Mouse (Mus musculus) bone marrow macrophage, adult 2 months (primary cell): ENCODE data around the gene Gp1bb. TPM values are rescaled to one million over a fixed set of nuclear protein-coding genes. Genes with fewer than 3 reads are reported as not detected.

Experiments
- H3K27ac ChIP-seq: 2 replicates; pipeline ENCODE4 v1.5.1; 2012; ENCODE audit warnings: low read depth, low read length; ENCODE audit not compliant: insufficient read depth
- H3K4me1 ChIP-seq: 2 replicates; pipeline ENCODE4 v1.6.1; 2012; ENCODE audit warnings: low read length; ENCODE audit not compliant: control insufficient read depth, insufficient read depth
- H3K4me3 ChIP-seq: 2 replicates; pipeline ENCODE4 v1.5.1; 2012; ENCODE audit warnings: mild to moderate bottlenecking, low read length, moderate library complexity; ENCODE audit not compliant: insufficient read depth
- CTCF ChIP-seq: IDR thresholded peaks from 2 replicates; pipeline ENCODE4 v1.5.1; 2012; ENCODE audit warnings: low read depth, mild to moderate bottlenecking, low read length, moderate library complexity
- POLR2A ChIP-seq: IDR thresholded peaks from 2 replicates; pipeline ENCODE4 v1.6.1; 2012; ENCODE audit warnings: mild to moderate bottlenecking, low read depth, low read length, borderline replicate concordance
- polyA plus RNA-seq: library from polyadenylated mRNA; stranded (reverse); fragments of >200 nt; gene quantifications from 2 replicates; pipeline ENCODE4 v1.2.4, GENCODE M21; 2012; ENCODE audit not compliant: missing spikeins, insufficient read depth, insufficient read length

Gene Gp1bb
- polyA plus RNA-seq, 1 experiment = not detected

- no peak within 1 kb of the TSS for H3K27ac ChIP-seq
- peaks cover 4% of the 10 kb centered on the region; the same call in 1 of the 2 replicates for H3K4me1 ChIP-seq
- peak within 1 kb of the TSS; percentile 59 for H3K4me3 ChIP-seq
- TF ChIP-seq POLR2A (no peak), CTCF (no peak)
These were observed 7.4 kb upstream of the Gp1bb start, which contains the start of gene Sept5 for GRCm38 (mm10) chr16:18629390-18630231. TSS of gene Sept5 (minus strand) at chr16:18629954.

DNA sequence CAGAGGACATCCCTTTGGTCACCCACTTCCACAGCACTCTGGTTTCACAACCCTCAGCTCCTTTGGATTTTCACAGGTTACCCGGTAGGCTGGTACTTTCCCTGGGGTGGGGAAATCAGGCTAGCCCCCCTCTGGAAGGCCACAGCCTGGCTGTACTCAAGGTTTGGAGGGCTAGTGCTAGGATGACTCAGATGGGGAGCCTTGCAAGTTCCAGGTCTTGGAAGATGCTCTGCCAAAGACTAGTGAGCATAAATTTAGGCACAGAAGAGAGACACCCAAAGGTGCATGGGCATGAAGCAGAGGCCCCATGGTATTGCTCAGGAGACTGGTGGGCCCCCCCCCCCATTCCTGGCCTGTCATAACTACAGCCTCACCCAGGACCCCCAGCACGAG lies 6.7 kb upstream of the Gp1bb start:
- TF ChIP-seq CTCF = no peak
- no peak for TF ChIP-seq POLR2A
- H3K4me3 ChIP-seq = peak overlapping the region; percentile 59
- H3K4me1 ChIP-seq = peaks cover 4% of the 10 kb centered on the region; the same call in 1 of the 2 replicates
- H3K27ac ChIP-seq = no peak overlapping the region

GRCm38 (mm10) chr16:18628206-18628947 lies 6.2 kb upstream of the Gp1bb start:
- TF ChIP-seq POLR2A (no peak), CTCF (no peak)
- no peak overlapping the region for H3K27ac ChIP-seq
- peaks cover 4% of the 10 kb centered on the region; the same call in 1 of the 2 replicates for H3K4me1 ChIP-seq
- no peak overlapping the region for H3K4me3 ChIP-seq

GRCm38 (mm10) chr16:18627163-18627562 lies 5.0 kb upstream of the Gp1bb start:
- Histone ChIP-seq H3K27ac (no peak overlapping the region), H3K4me3 (no peak overlapping the region), H3K4me1 (peaks cover 4% of the 10 kb centered on the region; the same call in 1 of the 2 replicates)
- TF ChIP-seq CTCF (no peak), POLR2A (no peak)

DNA sequence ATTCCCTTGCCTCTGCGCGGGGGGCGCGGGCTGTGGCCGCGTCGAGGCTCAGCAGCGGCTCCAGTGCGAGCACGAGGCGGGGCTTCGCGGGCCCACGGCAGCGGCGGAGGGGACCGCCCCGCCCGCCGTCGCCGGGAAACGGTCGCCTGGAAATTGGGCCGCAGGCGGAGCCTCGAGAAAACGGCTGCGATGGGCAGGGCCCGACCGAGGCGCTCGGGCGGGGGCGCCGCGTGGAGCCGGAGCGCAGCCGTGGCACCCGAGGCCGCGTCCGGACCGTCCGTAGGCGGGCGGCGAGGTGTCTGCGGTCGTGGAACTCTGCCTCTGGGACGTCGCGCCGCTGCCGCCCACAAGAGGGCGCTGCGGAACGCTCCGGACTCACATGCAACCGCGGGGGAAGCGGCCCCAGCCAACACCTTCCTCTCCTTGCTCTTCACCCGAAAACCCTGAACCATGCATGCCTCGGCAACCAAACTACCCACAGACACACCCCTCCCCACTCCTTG lies 4.2 kb upstream of the Gp1bb start, which contains the start of gene Gm49601:
Gene Gm49601 (minus strand): TSS at position 52 of the 503 bp plus-strand sequence.
- TF ChIP-seq POLR2A (no peak), CTCF (peak; percentile 48)
- Histone ChIP-seq H3K4me3 (peak within 1 kb of the TSS; percentile 47), H3K4me1 (peaks cover 4% of the 10 kb centered on the region; the same call in 1 of the 2 replicates), H3K27ac (no peak within 1 kb of the TSS)

GRCm38 (mm10) chr16:18625791-18626311 lies 3.6 kb upstream of the Gp1bb start:
- no peak for TF ChIP-seq POLR2A
- TF ChIP-seq CTCF = no peak
- peaks cover 4% of the 10 kb centered on the region; the same call in 1 of the 2 replicates for H3K4me1 ChIP-seq
- no peak overlapping the region for H3K27ac ChIP-seq
- H3K4me3 ChIP-seq = peak overlapping the region; percentile 47

- TF ChIP-seq CTCF (no peak), POLR2A (no peak)
- Histone ChIP-seq H3K4me1 (peaks cover 4% of the 10 kb centered on the region; the same call in 1 of the 2 replicates), H3K4me3 (no peak overlapping the region), H3K27ac (no peak overlapping the region)
These were observed 2.9 kb upstream of the Gp1bb start for GRCm38 (mm10) chr16:18625097-18625496.

DNA sequence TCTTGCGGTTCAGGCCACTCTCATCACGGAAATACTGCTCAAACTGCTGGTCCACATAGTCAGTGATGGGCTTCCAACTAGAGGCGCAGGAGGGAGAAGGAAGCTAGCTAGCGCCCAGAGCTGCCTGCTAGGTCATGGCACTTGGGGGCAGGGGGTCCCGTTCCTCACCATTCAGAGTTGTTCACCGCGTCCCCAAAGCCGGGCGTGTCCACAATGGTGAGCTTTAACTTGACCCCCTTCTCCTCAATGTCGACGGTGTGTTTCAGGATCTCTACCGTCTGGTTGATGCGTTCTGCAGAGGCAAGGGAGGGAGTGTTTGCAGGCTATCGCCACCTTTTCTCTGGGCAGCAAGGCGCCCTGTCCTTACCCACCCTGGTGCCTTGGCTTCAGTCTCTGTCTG lies 2.4 kb upstream of the Gp1bb start:
- no peak for TF ChIP-seq POLR2A
- TF ChIP-seq CTCF = no peak
- Histone ChIP-seq H3K4me1 (peaks cover 4% of the 10 kb centered on the region; the same call in 1 of the 2 replicates), H3K27ac (no peak overlapping the region), H3K4me3 (no peak overlapping the region)

DNA sequence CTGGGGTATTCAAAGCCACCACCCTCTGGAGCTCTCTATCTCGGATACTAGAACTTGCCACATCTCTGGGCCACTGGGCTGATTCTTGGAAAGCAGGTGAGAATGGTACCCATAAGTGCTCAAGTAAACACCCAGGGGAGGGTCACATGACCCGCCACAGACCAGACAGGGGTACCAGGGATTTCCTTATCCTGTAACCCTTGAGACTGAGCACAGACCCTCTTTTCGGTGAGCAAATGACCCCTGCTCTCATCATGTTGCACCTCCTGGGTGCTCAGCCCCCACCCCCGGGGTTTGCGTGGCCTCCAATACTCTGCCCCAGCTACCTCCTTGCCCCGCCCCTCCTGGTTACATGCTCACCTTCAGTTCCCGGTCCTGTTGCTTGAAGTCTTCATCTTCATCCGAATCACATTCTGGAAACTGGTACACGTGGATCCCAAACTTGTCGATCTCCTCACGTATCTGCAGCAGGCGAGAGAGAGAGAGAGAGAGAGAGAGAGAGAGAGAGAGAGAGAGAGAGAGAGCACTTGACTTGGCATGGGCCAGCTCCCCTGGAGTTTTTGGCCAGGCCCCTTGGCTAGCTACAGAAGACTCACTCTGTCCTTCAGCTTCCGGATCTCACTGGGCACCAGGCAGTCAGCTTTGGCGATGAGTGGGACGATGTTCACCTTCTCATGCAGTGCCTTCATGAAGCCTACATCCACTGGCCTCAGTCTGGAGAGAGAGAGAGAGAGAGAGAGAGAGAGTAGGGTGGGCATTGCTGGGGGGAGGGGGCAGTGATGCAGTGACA lies 1.7 kb upstream of the Gp1bb start:
- TF ChIP-seq POLR2A = no peak
- no peak for TF ChIP-seq CTCF
- Histone ChIP-seq H3K4me3 (no peak overlapping the region), H3K4me1 (peaks cover 4% of the 10 kb centered on the region; the same call in 1 of the 2 replicates), H3K27ac (no peak overlapping the region)
